Mouse (Mus musculus): ENCODE data around the gene Uhrf1bp1.

Uhrf1bp1 gene

DNA sequence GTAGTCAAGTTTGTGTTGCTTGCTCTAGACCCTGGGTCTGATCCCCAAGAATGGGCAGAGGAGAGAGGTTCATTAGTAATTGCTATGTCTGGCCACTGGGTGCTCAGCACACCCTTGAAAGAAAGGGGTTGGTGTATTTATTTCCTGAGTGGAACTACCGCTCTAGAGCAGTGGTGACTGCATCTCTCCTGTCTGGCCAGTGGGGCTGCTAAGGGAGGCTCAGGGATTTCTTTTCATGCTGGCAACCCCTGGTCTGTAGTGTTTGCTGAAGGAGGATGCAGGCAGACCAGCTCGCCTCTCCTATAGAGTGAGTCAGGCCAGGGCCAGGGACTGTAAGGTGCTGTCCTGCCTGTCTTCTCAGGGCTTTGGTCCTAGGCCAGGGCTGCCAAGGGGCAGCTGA lies 90.9 kb downstream of the Uhrf1bp1 start:
- DNase-seq (ENCODE audit: low read depth, low spot score): no peak
